Mouse (Mus musculus) liver, postnatal 0 days (tissue): ENCODE results near the gene 3110082I17Rik. TPM values are rescaled to one million over a fixed set of nuclear protein-coding genes. Genes with fewer than 3 reads are reported as not detected.

Experiments used
- ATAC-seq: fragments of 200-750 bp; cut with Nextera tagmentation; 2 replicates; pipeline ENCODE4 v1.8.0; 2017; ENCODE audit warnings: mild to moderate bottlenecking, moderate library complexity
- DNase-seq: peaks from one replicate; pipeline ENCODE4 v3.0.0-alpha.2; 2016
- H3K27ac ChIP-seq: fragments of 300-500 bp; sonication (generic); 2 replicates; pipeline ENCODE4 v1.5.1; 2014; ENCODE audit warnings: antibody characterized with exemption, moderate library complexity, mild to moderate bottlenecking, low read depth
- H3K27me3 ChIP-seq: fragments of 300-500 bp; sonication (generic); 2 replicates; pipeline ENCODE4 v1.6.1; 2014; ENCODE audit warnings: low read length, control low read depth, mixed read lengths; ENCODE audit not compliant: insufficient read depth
- H3K36me3 ChIP-seq: fragments of 300-500 bp; sonication (generic); replicated peaks from 2 replicates; pipeline ENCODE4 v1.6.1; 2014; ENCODE audit warnings: mild to moderate bottlenecking, control low read depth, low read length, moderate library complexity, mixed read lengths; ENCODE audit not compliant: insufficient read depth
- H3K4me1 ChIP-seq: fragments of 300-500 bp; sonication (generic); 2 replicates; pipeline ENCODE4 v1.6.1; 2014; ENCODE audit warnings: antibody characterized with exemption, mild to moderate bottlenecking, control low read depth; ENCODE audit not compliant: insufficient read depth
- H3K4me2 ChIP-seq: fragments of 300-500 bp; sonication (generic); 2 replicates; pipeline ENCODE4 v1.6.1; 2014; ENCODE audit warnings: low read depth, mild to moderate bottlenecking, low read length, moderate library complexity, mixed read lengths
- H3K4me3 ChIP-seq: fragments of 300-500 bp; sonication (generic); 2 replicates; pipeline ENCODE4 v1.5.1; 2014; ENCODE audit warnings: low read depth, low read length
- H3K9ac ChIP-seq: fragments of 300-500 bp; sonication (generic); replicated peaks from 2 replicates; pipeline ENCODE4 v1.6.1; 2014; ENCODE audit warnings: mild to moderate bottlenecking, moderate library complexity
- H3K9me3 ChIP-seq: fragments of 300-500 bp; sonication (generic); 2 replicates; pipeline ENCODE4 v1.6.1; 2016; ENCODE audit warnings: mild to moderate bottlenecking, control low read depth, low read length, mixed read lengths
- CTCF ChIP-seq: sonication (generic); IDR thresholded peaks from 2 replicates; pipeline ENCODE4 v1.5.1; 2016; ENCODE audit warnings: antibody characterized with exemption, low read depth
- EP300 ChIP-seq: IDR thresholded peaks from 2 replicates; pipeline ENCODE4 v1.6.1; 2016; ENCODE audit warnings: antibody characterized with exemption, low read depth, mild to moderate bottlenecking
- WGBS: fragments of 180-500 bp; shearing (Covaris S2); extraction: QIAGEN DNeasy Blood & Tissue Kit; methylation state at CpG from one replicate; pipeline ENCODE4 v1.1.7; 2014; ENCODE audit not compliant: insufficient replicate concordance; 5-methylcytosine and 5-hydroxymethylcytosine counted together
- polyA plus RNA-seq: library from polyadenylated mRNA; unstranded; fragments of >200 nt; fragmentation: Nextera tagmentation; extraction: Ambion mirVana; gene quantifications from 2 replicates; pipeline ENCODE4 v1.2.1, GENCODE M21; 2015

3110082I17Rik gene
- polyA plus RNA-seq, 1 experiment from 2014 or later = 9.5 TPM

DNA sequence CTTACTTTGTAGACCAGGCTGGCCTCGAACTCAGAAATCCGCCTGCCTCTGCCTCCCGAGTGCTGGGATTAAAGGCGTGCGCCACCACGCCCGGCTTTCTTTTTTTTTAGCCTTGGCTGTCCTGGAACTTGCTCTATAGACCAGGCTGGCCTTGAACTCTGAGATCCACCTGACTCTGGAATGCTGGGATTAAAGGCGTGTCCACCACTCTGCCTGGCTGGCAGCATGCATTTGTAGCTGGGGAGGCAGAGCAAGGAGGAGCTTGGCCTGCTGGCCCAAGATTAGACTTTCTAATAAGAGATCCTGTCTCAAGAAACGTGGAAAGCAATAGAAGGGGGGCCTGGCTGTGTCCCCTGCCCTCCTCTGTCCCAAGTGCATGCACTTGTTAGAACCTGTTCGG is 20.1 kb upstream of the 3110082I17Rik start:
- H3K4me3 ChIP-seq = no peak overlapping the region
- H3K9ac ChIP-seq = no peak overlapping the region
- no peak overlapping the region for H3K27ac ChIP-seq
- WGBS = 82% methylated on average over 10 of the region's 10 CpGs
- no peak for TF ChIP-seq EP300
- no peak for TF ChIP-seq CTCF
- H3K9me3 ChIP-seq = no peaks in the 10 kb centered on the region
- DNase-seq (no peak), ATAC-seq (no peak)
- H3K36me3 ChIP-seq = peaks cover 51% of the 10 kb centered on the region
- H3K4me1 ChIP-seq = peaks cover 12% of the 10 kb centered on the region
- H3K4me2 ChIP-seq = no peak overlapping the region
- no peaks in the 10 kb centered on the region for H3K27me3 ChIP-seq

DNA sequence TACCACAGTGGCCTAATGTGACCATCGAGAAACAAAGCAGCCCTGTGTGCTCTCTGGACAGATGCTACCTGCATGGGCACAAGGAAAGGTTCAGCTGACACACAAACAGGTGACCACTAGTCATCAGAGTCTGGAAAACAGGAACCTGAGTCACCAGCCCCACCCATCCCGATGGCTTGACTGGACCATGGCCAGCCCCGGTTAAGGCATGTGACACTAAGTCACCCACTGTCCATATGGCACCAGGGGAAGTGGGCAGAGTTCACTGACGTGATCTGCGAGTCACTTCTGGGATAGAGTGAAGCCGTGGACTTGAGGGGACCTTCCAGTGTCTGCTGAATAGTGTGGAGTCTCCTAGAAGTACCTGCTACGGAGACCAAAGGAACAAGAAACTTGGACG is 18.8 kb upstream of the 3110082I17Rik start:
- TF ChIP-seq EP300 (no peak), CTCF (no peak)
- H3K4me3 ChIP-seq = no peak overlapping the region
- no peak overlapping the region for H3K27ac ChIP-seq
- DNase-seq (peak; percentile 26), ATAC-seq (no peak)
- no peak overlapping the region for H3K9ac ChIP-seq
- WGBS = 72% methylated on average over 8 of the region's 8 CpGs
- no peak overlapping the region for H3K4me2 ChIP-seq
- H3K4me1 ChIP-seq = peaks cover 10% of the 10 kb centered on the region
- H3K27me3 ChIP-seq = no peaks in the 10 kb centered on the region
- H3K9me3 ChIP-seq = no peaks in the 10 kb centered on the region
- H3K36me3 ChIP-seq = peaks cover 59% of the 10 kb centered on the region

DNA sequence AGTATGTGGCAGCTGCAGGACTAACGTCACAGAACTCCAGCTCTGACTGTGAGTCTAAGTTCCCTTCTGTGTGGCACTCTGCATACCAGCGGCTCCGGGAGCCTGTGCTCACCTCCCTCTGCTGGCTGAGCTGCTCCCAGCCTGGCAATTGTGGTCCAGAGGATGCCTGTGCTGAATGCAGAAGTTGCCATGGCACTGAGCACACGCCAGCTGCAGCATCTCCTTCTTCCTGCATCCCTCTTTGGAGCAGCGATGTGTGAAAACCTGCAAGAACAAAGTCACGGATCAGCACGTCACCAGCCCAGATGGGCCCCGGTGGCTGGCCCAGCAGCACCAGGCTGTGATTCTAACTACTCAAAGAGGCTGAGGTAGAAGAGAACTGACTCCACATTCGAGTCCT is 14.4 kb upstream of the 3110082I17Rik start:
- Histone ChIP-seq H3K27me3 (no peaks in the 10 kb centered on the region), H3K9ac (no peak overlapping the region), H3K4me3 (no peak overlapping the region), H3K4me1 (no peaks in the 10 kb centered on the region), H3K4me2 (no peak overlapping the region), H3K9me3 (no peaks in the 10 kb centered on the region), H3K36me3 (peaks cover 74% of the 10 kb centered on the region), H3K27ac (no peak overlapping the region)
- TF ChIP-seq EP300 = no peak
- no peak for TF ChIP-seq CTCF
- DNase-seq (no peak), ATAC-seq (no peak)
- 84% methylated on average over 9 of the region's 9 CpGs for WGBS

DNA sequence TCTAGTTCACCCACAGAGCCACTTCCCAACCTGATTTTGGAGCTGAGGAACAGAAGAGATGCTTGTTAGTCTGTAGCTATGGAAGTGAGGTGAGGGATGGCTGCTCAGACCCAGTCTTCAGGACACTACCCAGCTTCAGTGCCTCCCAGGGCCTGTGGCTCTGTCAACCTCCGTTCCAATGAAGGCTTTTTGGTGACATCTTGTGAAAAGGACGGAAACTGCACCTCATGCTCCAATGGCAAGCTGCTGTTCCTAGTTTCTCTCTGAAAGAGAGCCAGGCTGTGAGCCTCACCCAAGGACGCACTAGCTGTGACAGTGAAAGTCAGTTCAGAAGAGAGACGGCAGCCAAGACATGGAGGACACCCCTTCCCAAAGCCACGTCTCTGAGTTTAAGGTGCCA is 7.7 kb upstream of the 3110082I17Rik start:
- no peak overlapping the region for H3K4me3 ChIP-seq
- DNase-seq (no peak), ATAC-seq (no peak)
- no peaks in the 10 kb centered on the region for H3K9me3 ChIP-seq
- 53% methylated on average over 5 of the region's 5 CpGs for WGBS
- no peaks in the 10 kb centered on the region for H3K4me1 ChIP-seq
- TF ChIP-seq EP300 (no peak), CTCF (peak; percentile 59)
- H3K27ac ChIP-seq = no peak overlapping the region
- no peak overlapping the region for H3K4me2 ChIP-seq
- peaks cover 19% of the 10 kb centered on the region for H3K36me3 ChIP-seq
- H3K27me3 ChIP-seq = no peaks in the 10 kb centered on the region
- no peak overlapping the region for H3K9ac ChIP-seq

DNA sequence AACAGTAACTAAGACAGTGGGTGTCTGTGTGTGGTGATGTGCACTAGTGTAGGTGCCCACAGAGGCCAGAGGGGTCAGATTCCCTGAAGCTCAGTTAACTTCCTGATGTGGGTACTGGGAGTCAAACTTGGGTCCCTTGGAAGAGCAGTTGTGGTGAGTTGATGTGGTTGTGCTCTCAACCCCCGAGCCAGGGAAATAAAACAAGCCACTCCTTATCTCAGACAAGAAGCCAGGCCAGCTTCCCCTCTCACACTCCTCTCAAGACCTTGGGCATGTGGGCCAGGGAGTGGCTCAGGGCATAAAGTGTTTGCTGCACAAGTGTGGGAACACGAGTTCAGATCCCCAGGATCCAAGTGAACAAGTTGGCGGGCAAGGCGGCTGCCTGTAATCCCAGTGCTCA is 6.5 kb upstream of the 3110082I17Rik start:
- Histone ChIP-seq H3K9ac (no peak overlapping the region), H3K4me3 (no peak overlapping the region), H3K4me1 (no peaks in the 10 kb centered on the region), H3K27me3 (no peaks in the 10 kb centered on the region), H3K4me2 (no peak overlapping the region), H3K27ac (no peak overlapping the region), H3K36me3 (peaks cover 7% of the 10 kb centered on the region), H3K9me3 (no peaks in the 10 kb centered on the region)
- 47% methylated on average over 4 of the region's 4 CpGs for WGBS
- TF ChIP-seq EP300 = no peak
- TF ChIP-seq CTCF = no peak
- ATAC-seq (no peak), DNase-seq (no peak)

DNA sequence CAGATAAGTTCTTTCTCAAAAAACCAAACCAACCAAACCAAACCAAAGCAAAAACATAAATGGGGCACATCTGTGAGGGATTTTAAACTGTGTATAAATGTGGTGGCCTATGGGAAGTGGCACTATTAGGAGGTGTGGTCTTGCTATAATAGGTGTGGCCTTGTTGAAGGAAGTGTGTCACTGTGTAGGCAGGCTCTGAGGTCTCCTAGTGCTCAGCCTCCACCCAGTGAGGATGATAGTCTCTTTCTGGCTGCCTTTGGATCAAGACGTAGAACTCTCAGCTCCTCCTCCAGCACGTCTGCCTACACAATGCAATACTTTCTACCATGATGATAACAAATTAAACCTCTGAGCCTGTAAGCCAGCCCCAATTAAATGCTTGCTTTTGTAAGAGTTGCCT is 6.0 kb upstream of the 3110082I17Rik start:
- Histone ChIP-seq H3K27me3 (no peaks in the 10 kb centered on the region), H3K9ac (no peak overlapping the region), H3K4me1 (no peaks in the 10 kb centered on the region), H3K9me3 (no peaks in the 10 kb centered on the region), H3K4me3 (no peak overlapping the region), H3K36me3 (peaks cover 3% of the 10 kb centered on the region), H3K4me2 (no peak overlapping the region), H3K27ac (no peak overlapping the region)
- TF ChIP-seq CTCF (no peak), EP300 (no peak)
- DNase-seq (no peak), ATAC-seq (no peak)
- WGBS = 71% methylated on average over 2 of the region's 2 CpGs

DNA sequence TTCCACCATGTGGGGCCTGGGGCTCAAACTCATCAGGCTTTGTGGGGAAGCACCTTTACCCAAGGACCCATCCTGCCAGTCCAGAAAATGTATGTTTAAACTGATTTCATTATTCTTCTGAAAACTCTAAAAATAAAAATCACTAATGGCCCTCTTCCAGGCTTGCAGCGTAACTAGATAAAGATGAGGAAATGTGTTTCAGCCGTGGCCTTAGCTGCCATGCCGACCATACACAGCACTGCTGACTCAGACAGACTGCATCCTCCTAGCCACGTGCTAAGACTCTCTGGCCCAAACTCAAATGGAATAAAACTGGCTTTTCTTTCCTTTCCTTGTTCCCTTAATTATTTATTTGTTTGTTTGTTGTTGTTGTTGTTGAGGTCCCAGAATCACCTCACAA is 4.5 kb upstream of the 3110082I17Rik start:
- Histone ChIP-seq H3K9ac (no peak overlapping the region), H3K27ac (0 out of 2 replicates have a peak overlapping the region, but pooled peaks have one; percentile 13)

More for the DNA sequence above, 4.5 kb upstream of the 3110082I17Rik start:
- H3K36me3 ChIP-seq = no peaks in the 10 kb centered on the region
- H3K4me1 ChIP-seq = peaks cover 7% of the 10 kb centered on the region
- no peaks in the 10 kb centered on the region for H3K9me3 ChIP-seq
- ATAC-seq = no peak
- DNase-seq = no peak
- no peaks in the 10 kb centered on the region for H3K27me3 ChIP-seq
- no peak overlapping the region for H3K4me3 ChIP-seq
- WGBS = 54% methylated on average over 4 of the region's 4 CpGs
- H3K4me2 ChIP-seq = no peak overlapping the region
- TF ChIP-seq CTCF (no peak), EP300 (no peak)
